Mouse (Mus musculus): Measurements from ENCODE around the gene Abhd17a. TPM values are rescaled to one million over a fixed set of nuclear protein-coding genes. Genes with fewer than 3 reads are reported as not detected.

The Abhd17a gene
- polyA plus RNA-seq, 1 experiment from 2014 or later, result 122 TPM

DNA sequence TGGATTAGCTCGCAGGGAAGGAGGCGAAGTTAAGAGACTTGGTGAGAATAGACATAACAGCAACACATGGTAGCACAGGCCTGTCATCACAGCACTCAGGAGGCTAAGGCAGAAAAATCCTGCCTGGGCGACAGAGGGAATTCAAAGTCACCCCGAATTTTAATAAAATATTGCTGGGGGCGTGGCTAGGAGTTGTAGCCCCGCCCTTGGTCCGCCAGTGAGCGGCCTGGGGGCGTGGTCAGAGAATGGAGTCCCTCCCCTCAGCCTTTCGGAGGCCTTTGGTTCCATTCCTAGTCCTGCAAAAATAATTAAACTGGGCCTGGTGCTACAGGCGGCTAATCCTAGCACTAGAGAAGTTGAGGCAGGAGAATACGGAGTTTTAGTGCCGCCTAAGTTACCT is 54.4 kb downstream of the Abhd17a start:
- H3K4me1 ChIP-seq, result peaks cover 25% of the 10 kb centered on the region
- ATAC-seq (ENCODE audit: borderline replicate concordance, extremely low read depth, low FRiP score, low TSS enrichment), result no peak
- H3K9me3 ChIP-seq, result no peaks in the 10 kb centered on the region
- H3K4me3 ChIP-seq, result no peak overlapping the region
- no peak overlapping the region for H3K27ac ChIP-seq
- 13% methylated on average over 13 of the region's 13 CpGs for WGBS
- peak overlapping the region; percentile 24; the same call in 1 of the 2 replicates for H3K4me2 ChIP-seq
- peaks cover 26% of the 10 kb centered on the region for H3K27me3 ChIP-seq
- H3K36me3 ChIP-seq, result no peaks in the 10 kb centered on the region
- no peak overlapping the region for H3K9ac ChIP-seq

- Histone ChIP-seq H3K36me3 (no peaks in the 10 kb centered on the region), H3K4me1 (peaks cover 25% of the 10 kb centered on the region), H3K9ac (no peak overlapping the region), H3K9me3 (no peaks in the 10 kb centered on the region), H3K4me2 (peak overlapping the region; percentile 24), H3K27me3 (peaks cover 26% of the 10 kb centered on the region), H3K27ac (no peak overlapping the region), H3K4me3 (0 out of 2 replicates have a peak overlapping the region, but pooled peaks have one; percentile 6)
- 7% methylated on average over 14 of the region's 14 CpGs for WGBS
- ATAC-seq (ENCODE audit: borderline replicate concordance, extremely low read depth, low FRiP score, low TSS enrichment), result no peak
Observed at GRCm38 (mm10) chr10:80535071-80535470, 55.1 kb downstream of the Abhd17a start.

- ATAC-seq (ENCODE audit: borderline replicate concordance, extremely low read depth, low FRiP score, low TSS enrichment), result peak; percentile 26; the same call in 1 of the 2 replicates
- no peak overlapping the region for H3K9ac ChIP-seq
- H3K27ac ChIP-seq, result no peak overlapping the region
- peaks cover 15% of the 10 kb centered on the region for H3K4me1 ChIP-seq
- no peak overlapping the region for H3K4me2 ChIP-seq
- H3K27me3 ChIP-seq, result peaks cover 26% of the 10 kb centered on the region
- no peaks in the 10 kb centered on the region for H3K36me3 ChIP-seq
- no peak overlapping the region for H3K4me3 ChIP-seq
- WGBS, result 13% methylated on average over 7 of the region's 7 CpGs
- H3K9me3 ChIP-seq, result no peaks in the 10 kb centered on the region
Observed at GRCm38 (mm10) chr10:80533704-80534103, 56.4 kb downstream of the Abhd17a start.

Small RNAs within 50 kb of the gene (microRNA-seq; reads per million reads assigned to microRNA genes)
- gene Mir6912, result not detected

Other genes with a start within 250 kb of the Abhd17a start
- gene Adamtsl5, start 241.9 kb downstream of the Abhd17a start, polyA plus RNA-seq (2015; fragmentation: Nextera tagmentation; extraction: Ambion mirVana), result 2.5 and 3.4 TPM in 2 replicates
- gene Plk5, start 233.9 kb downstream of the Abhd17a start, polyA plus RNA-seq (2015; fragmentation: Nextera tagmentation; extraction: Ambion mirVana), result 0.74 and 1.0 TPM in 2 replicates
- gene Mex3d, start 202.7 kb downstream of the Abhd17a start, polyA plus RNA-seq (2015; fragmentation: Nextera tagmentation; extraction: Ambion mirVana), result 7.9 and 9.6 TPM in 2 replicates
- gene Mbd3, start 190.8 kb downstream of the Abhd17a start, polyA plus RNA-seq (2015; fragmentation: Nextera tagmentation; extraction: Ambion mirVana), result 276 and 277 TPM in 2 replicates
- 628 and 681 TPM in 2 replicates for gene Uqcr11, start 183.5 kb downstream of the Abhd17a start, polyA plus RNA-seq (2015; fragmentation: Nextera tagmentation; extraction: Ambion mirVana)
- gene Tcf3, start 156.7 kb downstream of the Abhd17a start, polyA plus RNA-seq (2015; fragmentation: Nextera tagmentation; extraction: Ambion mirVana), result 122 and 126 TPM in 2 replicates
- gene Onecut3, start 95.5 kb downstream of the Abhd17a start, polyA plus RNA-seq (2015; fragmentation: Nextera tagmentation; extraction: Ambion mirVana), result not detected in 2 replicates
- 0.05 and 0.16 TPM in 2 replicates for gene Atp8b3, start 51.2 kb downstream of the Abhd17a start, polyA plus RNA-seq (2015; fragmentation: Nextera tagmentation; extraction: Ambion mirVana)
- gene Rexo1, start 28.8 kb downstream of the Abhd17a start, polyA plus RNA-seq (2015; fragmentation: Nextera tagmentation; extraction: Ambion mirVana), result 25.0 and 25.8 TPM in 2 replicates
- gene Klf16, start 13.0 kb downstream of the Abhd17a start, polyA plus RNA-seq (2015; fragmentation: Nextera tagmentation; extraction: Ambion mirVana), result 10.1 and 10.2 TPM in 2 replicates
- gene Scamp4, start 12.5 kb upstream of the Abhd17a start, polyA plus RNA-seq (2015; fragmentation: Nextera tagmentation; extraction: Ambion mirVana), result 79.0 and 84.8 TPM in 2 replicates
- gene Adat3, start 12.5 kb upstream of the Abhd17a start, polyA plus RNA-seq (2015; fragmentation: Nextera tagmentation; extraction: Ambion mirVana), result 9.1 TPM in 2 replicates
- 3.2 and 5.1 TPM in 2 replicates for gene Gm49322, start 15.7 kb upstream of the Abhd17a start, polyA plus RNA-seq (2015; fragmentation: Nextera tagmentation; extraction: Ambion mirVana)
- 142 and 152 TPM in 2 replicates for gene Csnk1g2, start 32.5 kb upstream of the Abhd17a start, polyA plus RNA-seq (2015; fragmentation: Nextera tagmentation; extraction: Ambion mirVana)
- gene Btbd2, start 66.7 kb upstream of the Abhd17a start, polyA plus RNA-seq (2015; fragmentation: Nextera tagmentation; extraction: Ambion mirVana), result 83.0 and 85.2 TPM in 2 replicates
- gene Mknk2, start 87.8 kb upstream of the Abhd17a start, polyA plus RNA-seq (2015; fragmentation: Nextera tagmentation; extraction: Ambion mirVana), result 99.8 and 104 TPM in 2 replicates
- gene Mob3a, start 111.6 kb upstream of the Abhd17a start, polyA plus RNA-seq (2015; fragmentation: Nextera tagmentation; extraction: Ambion mirVana), result 44.5 and 44.7 TPM in 2 replicates
- 19.8 and 23.0 TPM in 2 replicates for gene Izumo4, start 111.8 kb upstream of the Abhd17a start, polyA plus RNA-seq (2015; fragmentation: Nextera tagmentation; extraction: Ambion mirVana)
- 68.2 and 72.4 TPM in 2 replicates for gene Ap3d1, start 151.9 kb upstream of the Abhd17a start, polyA plus RNA-seq (2015; fragmentation: Nextera tagmentation; extraction: Ambion mirVana)
- 15.5 and 18.3 TPM in 2 replicates for gene Dot1l, start 164.9 kb upstream of the Abhd17a start, polyA plus RNA-seq (2015; fragmentation: Nextera tagmentation; extraction: Ambion mirVana)
- gene Sf3a2, start 207.9 kb upstream of the Abhd17a start, polyA plus RNA-seq (2015; fragmentation: Nextera tagmentation; extraction: Ambion mirVana), result 60.1 and 64.7 TPM in 2 replicates
- 116 and 118 TPM in 2 replicates for gene Plekhj1, start 208.3 kb upstream of the Abhd17a start, polyA plus RNA-seq (2015; fragmentation: Nextera tagmentation; extraction: Ambion mirVana)
- 0.09 and 0.13 TPM in 2 replicates for gene Amh, start 214.9 kb upstream of the Abhd17a start, polyA plus RNA-seq (2015; fragmentation: Nextera tagmentation; extraction: Ambion mirVana)
- gene Jsrp1, start 223.2 kb upstream of the Abhd17a start, polyA plus RNA-seq (2015; fragmentation: Nextera tagmentation; extraction: Ambion mirVana), result 0.74 and 1.5 TPM in 2 replicates
- 1,965 and 1,985 TPM in 2 replicates for gene Oaz1, start 236.3 kb upstream of the Abhd17a start, polyA plus RNA-seq (2015; fragmentation: Nextera tagmentation; extraction: Ambion mirVana)